17 mouse cellular contexts compared by ENCODE assay signal in genomic region chr11:61208316-61208715, GRCm38 (mm10). TPM values are rescaled to one million over a fixed set of nuclear protein-coding genes. Genes with fewer than 3 reads are reported as not detected.
DNase-seq lines count a peak whose midpoint lies in the region; ATAC-seq and TF ChIP-seq lines count a peak whose summit lies in the region.
"Had no signal": no experiment of that assay in that cellular context is flagged by ENCODE, and none has a peak within 500 bp of the region (broad histone marks: within the 10 kb centered on the region; RNA-seq: fewer than 3 reads in every experiment).

No protein-coding gene starts in this region.

- H3K4me2 ChIP-seq in lung, postnatal 0 days (replicated peaks; ENCODE audit: low read depth, low read length): no peak overlapping the region
- no peak overlapping the region for H3K4me2 ChIP-seq in heart, embryonic 12.5 days
- H3K4me2 ChIP-seq in forebrain, embryonic 15.5 days (replicated peaks): no peak overlapping the region
- H3K4me2 ChIP-seq: forebrain, embryonic 12.5 days; hindbrain, embryonic 12.5 days; liver, embryonic 11.5 days had no signal

- no peak overlapping the region for H3K9ac ChIP-seq in lung, postnatal 0 days (replicated peaks; ENCODE audit: low read depth)
- H3K9ac ChIP-seq in heart, embryonic 12.5 days: no peak overlapping the region
- no peak overlapping the region for H3K9ac ChIP-seq in forebrain, embryonic 15.5 days (replicated peaks)
- H3K9ac ChIP-seq: forebrain, embryonic 12.5 days; hindbrain, embryonic 12.5 days had no signal

- H3K27ac ChIP-seq in lung, postnatal 0 days (ENCODE audit: low read length): no peak overlapping the region
- H3K27ac ChIP-seq in heart, embryonic 12.5 days (ENCODE audit: poor library complexity, severe bottlenecking): peak overlapping the region; percentile 3; the same call in 1 of the 2 replicates
- H3K27ac ChIP-seq in forebrain, embryonic 15.5 days (replicated peaks): no peak overlapping the region
- H3K27ac ChIP-seq: forebrain, embryonic 12.5 days; hindbrain, embryonic 12.5 days had no signal

- no peak for TF ChIP-seq CTCF in lung, postnatal 0 days (IDR thresholded peaks at IDR 0.05)

- TF ChIP-seq EP300 in lung, postnatal 0 days (IDR thresholded peaks at IDR 0.05): no peak

- H3K9me3 ChIP-seq in lung, postnatal 0 days (ENCODE audit: low read length): no peaks in the 10 kb centered on the region
- no peaks in the 10 kb centered on the region for H3K9me3 ChIP-seq in heart, embryonic 12.5 days (replicated peaks)
- no peaks in the 10 kb centered on the region for H3K9me3 ChIP-seq in forebrain, embryonic 15.5 days
- H3K9me3 ChIP-seq: forebrain, embryonic 12.5 days; hindbrain, embryonic 12.5 days had no signal

- no peak for ATAC-seq in lung, postnatal 0 days
- no peak for ATAC-seq in heart, embryonic 12.5 days (ENCODE audit: insufficient number of reproducible peaks, low FRiP score)
- ATAC-seq in forebrain, embryonic 15.5 days (replicated peaks): no peak
- no peak for ATAC-seq in erythroblast, adult 5-6 weeks (replicated peaks; ENCODE audit: low FRiP score, poor library complexity, severe bottlenecking)
- ATAC-seq: intestine, postnatal 0 days had no signal

- H3K36me3 ChIP-seq in lung, postnatal 0 days (ENCODE audit: insufficient read depth, low read length): no peaks in the 10 kb centered on the region
- no peaks in the 10 kb centered on the region for H3K36me3 ChIP-seq in heart, embryonic 12.5 days
- no peaks in the 10 kb centered on the region for H3K36me3 ChIP-seq in forebrain, embryonic 15.5 days
- H3K36me3 ChIP-seq: forebrain, embryonic 12.5 days; hindbrain, embryonic 12.5 days had no signal

- DNase-seq in lung, adult 18-20 months: peak; percentile 54 to 71
- DNase-seq in lung, postnatal 0 days (ENCODE audit: low spot score): no peak
- peak; percentile 21 for DNase-seq in Muller cell, postnatal 12 days (ENCODE audit: inconsistent ontology term)
- DNase-seq in lung, postnatal 25 days (ENCODE audit: low spot score): peak; percentile 34
- DNase-seq: cerebellum, adult 18-20 months; gastrocnemius, postnatal 10 days; layer of hippocampus, postnatal 36 days; right cerebral cortex, postnatal 14 days; thymus, postnatal 14 days had no signal

- WGBS in lung, postnatal 0 days: 48% methylated on average over 10 of the region's 10 CpGs
- 76% methylated on average over 10 of the region's 10 CpGs for WGBS in heart, embryonic 12.5 days
- 79% methylated on average over 10 of the region's 10 CpGs for WGBS in forebrain, embryonic 15.5 days

- no peak overlapping the region for H3K4me3 ChIP-seq in lung, postnatal 0 days (ENCODE audit: low read depth, low read length)
- H3K4me3 ChIP-seq in heart, embryonic 12.5 days: no peak overlapping the region
- no peak overlapping the region for H3K4me3 ChIP-seq in forebrain, embryonic 15.5 days
- H3K4me3 ChIP-seq: forebrain, embryonic 12.5 days; hindbrain, embryonic 12.5 days had no signal

- no peaks in the 10 kb centered on the region for H3K27me3 ChIP-seq in lung, postnatal 0 days (replicated peaks; ENCODE audit: insufficient read depth, low read length)
- H3K27me3 ChIP-seq in heart, embryonic 12.5 days (replicated peaks): peaks cover 51% of the 10 kb centered on the region
- H3K27me3 ChIP-seq in forebrain, embryonic 15.5 days: no peaks in the 10 kb centered on the region

- no peaks in the 10 kb centered on the region; the same call in 1 of the 2 replicates for H3K4me1 ChIP-seq in lung, postnatal 0 days (ENCODE audit: insufficient read depth, low read depth, low read length)
- H3K4me1 ChIP-seq in heart, embryonic 12.5 days (replicated peaks): peaks cover 14% of the 10 kb centered on the region
- H3K4me1 ChIP-seq in forebrain, embryonic 15.5 days: no peaks in the 10 kb centered on the region
- H3K4me1 ChIP-seq: forebrain, embryonic 12.5 days; hindbrain, embryonic 12.5 days had no signal

RNA-seq across cellular contexts. Expression of gene Aldh3a1, which starts 1.0 kb away (rescaled TPM):
- 7.3 and 7.8 TPM in 2 replicates for polyA plus RNA-seq in lung, postnatal 0 days (2015; fragmentation: Nextera tagmentation; extraction: Ambion mirVana)
- polyA plus RNA-seq in heart, embryonic 12.5 days (2016; fragmentation: Nextera tagmentation; extraction: Ambion mirVana): 0.18 TPM in 1 of 2 replicates, not detected in the other
- polyA plus RNA-seq in forebrain, embryonic 15.5 days (2015; fragmentation: Nextera tagmentation; extraction: Ambion mirVana): 0.14 and 0.28 TPM in 2 replicates
- not detected in 2 replicates for total RNA-seq in erythroblast, adult 5-6 weeks (2015; ENCODE audit: low replicate concordance)
- total RNA-seq in erythroblast, adult 5-6 weeks (2017; ENCODE audit: low replicate concordance): not detected in 2 replicates
- total RNA-seq: megakaryocyte-erythroid progenitor cell, adult 5-6 weeks had no signal
- polyA plus RNA-seq: forebrain, embryonic 12.5 days; hindbrain, embryonic 12.5 days; liver, embryonic 11.5 days had no signal

RNA-seq across cellular contexts. Expression of gene Usp22, which starts 33.5 kb away (rescaled TPM):
- 38.4 and 39.9 TPM in 2 replicates for polyA plus RNA-seq in lung, postnatal 0 days (2015; fragmentation: Nextera tagmentation; extraction: Ambion mirVana)
- polyA plus RNA-seq in heart, embryonic 12.5 days (2016; fragmentation: Nextera tagmentation; extraction: Ambion mirVana): 106 and 112 TPM in 2 replicates
- 419 and 436 TPM in 2 replicates for polyA plus RNA-seq in forebrain, embryonic 15.5 days (2015; fragmentation: Nextera tagmentation; extraction: Ambion mirVana)
- 6.5 and 7.7 TPM in 2 replicates for total RNA-seq in erythroblast, adult 5-6 weeks (2015; ENCODE audit: low replicate concordance)
- total RNA-seq in erythroblast, adult 5-6 weeks (2017; ENCODE audit: low replicate concordance): 14.6 and 18.0 TPM in 2 replicates

RNA-seq across cellular contexts. Expression of gene Aldh3a2, which starts 58.9 kb away (rescaled TPM):
- polyA plus RNA-seq in lung, postnatal 0 days (2015; fragmentation: Nextera tagmentation; extraction: Ambion mirVana): 67.4 and 68.4 TPM in 2 replicates
- polyA plus RNA-seq in heart, embryonic 12.5 days (2016; fragmentation: Nextera tagmentation; extraction: Ambion mirVana): 32.0 and 33.1 TPM in 2 replicates
- polyA plus RNA-seq in forebrain, embryonic 15.5 days (2015; fragmentation: Nextera tagmentation; extraction: Ambion mirVana): 27.5 and 28.0 TPM in 2 replicates
- 14.6 and 20.5 TPM in 2 replicates for total RNA-seq in erythroblast, adult 5-6 weeks (2015; ENCODE audit: low replicate concordance)
- total RNA-seq in erythroblast, adult 5-6 weeks (2017; ENCODE audit: low replicate concordance): 5.0 and 20.4 TPM in 2 replicates
